Mouse (Mus musculus): ENCODE results near the gene Tmem178.

Tmem178 gene

DNA sequence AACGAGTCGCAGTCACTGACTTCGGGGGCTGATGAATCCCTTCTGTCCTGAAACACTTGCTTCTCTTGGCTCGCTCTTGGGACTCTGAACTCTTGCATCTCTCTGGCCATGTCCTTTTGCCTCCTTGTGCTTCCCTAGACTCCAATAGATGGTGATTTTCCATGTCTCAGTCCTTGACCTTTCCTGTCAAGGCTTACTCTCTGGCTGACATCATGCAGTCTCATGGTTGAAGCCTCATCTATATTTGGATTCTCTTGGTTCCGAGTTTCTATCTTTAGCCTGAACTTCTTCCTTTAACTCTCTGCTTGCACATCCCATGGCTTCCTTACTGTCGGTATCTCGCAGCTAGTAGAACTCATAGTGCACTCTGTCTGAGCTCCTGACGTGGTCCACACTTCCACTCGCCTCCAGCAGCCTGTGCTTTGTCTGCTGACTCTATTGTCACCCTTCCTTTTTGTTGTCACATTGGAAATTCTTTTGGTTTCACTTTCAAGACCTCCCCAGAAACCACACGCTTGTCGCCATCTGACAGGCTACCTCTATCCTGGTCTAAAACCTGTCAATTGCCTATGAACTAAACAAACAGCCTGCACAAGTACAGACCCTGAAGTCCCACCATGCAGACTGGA is 10.9 kb upstream of the Tmem178 start:
- no peak for TF ChIP-seq GATA4 (IDR thresholded peaks at IDR 0.05; ENCODE audit: insufficient replicate concordance, low read length)

DNA sequence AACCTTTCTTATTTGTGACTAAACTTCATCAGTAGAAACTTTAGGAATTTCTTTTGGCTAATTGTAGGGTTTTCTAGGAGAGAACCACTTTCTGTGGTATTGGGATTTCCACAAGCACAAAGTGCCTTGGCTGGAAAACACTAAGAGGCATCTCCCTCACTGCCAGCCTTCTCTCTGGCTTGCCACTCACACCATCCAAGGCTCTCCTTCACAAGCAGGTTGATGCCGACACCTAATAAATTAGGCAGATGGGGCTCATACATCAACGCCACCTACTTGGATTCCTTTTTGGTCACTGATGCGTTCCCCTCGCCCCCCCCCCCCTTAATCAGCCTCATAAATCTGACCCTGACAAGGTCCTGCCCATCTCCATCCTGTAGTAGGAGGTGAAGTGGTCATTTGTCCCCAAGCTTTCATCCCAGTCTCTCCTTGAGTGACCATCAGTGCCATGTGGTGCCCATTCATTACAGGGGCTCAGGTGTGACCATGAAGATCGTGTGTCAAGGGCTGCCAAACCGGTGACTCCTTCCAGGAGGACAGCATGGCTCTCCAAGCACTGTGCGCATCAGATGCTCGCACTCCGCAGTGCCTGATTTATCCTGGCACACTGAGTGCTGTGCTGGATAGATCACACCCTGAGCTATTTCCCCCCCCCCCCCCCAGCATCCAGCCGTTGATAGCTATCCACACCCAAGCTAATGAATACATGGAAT is 8.5 kb upstream of the Tmem178 start:
- no peak for TF ChIP-seq GATA4 (IDR thresholded peaks at IDR 0.05; ENCODE audit: insufficient replicate concordance, low read length)

DNA sequence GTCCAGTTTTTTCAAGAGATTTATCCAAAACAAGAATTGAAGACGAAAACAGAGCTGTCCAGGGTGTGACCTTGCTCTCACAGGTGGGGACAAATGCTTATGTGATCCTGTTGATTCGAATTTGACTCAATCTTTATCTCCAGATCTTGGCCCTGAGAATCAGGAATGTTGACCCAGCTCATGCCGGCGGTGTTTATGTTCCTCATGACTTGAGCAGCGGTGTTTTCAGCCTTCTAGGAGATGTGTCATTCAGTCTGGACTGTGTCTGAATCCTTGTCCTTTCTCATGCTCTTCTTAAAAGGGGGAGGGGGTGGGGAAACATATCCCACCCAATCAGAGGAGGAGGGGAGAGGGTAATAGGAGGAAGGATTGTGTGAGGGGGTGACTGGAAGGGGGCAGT is 7.9 kb upstream of the Tmem178 start:
- TF ChIP-seq GATA4 (IDR thresholded peaks at IDR 0.05; ENCODE audit: insufficient replicate concordance, low read length) = no peak

DNA sequence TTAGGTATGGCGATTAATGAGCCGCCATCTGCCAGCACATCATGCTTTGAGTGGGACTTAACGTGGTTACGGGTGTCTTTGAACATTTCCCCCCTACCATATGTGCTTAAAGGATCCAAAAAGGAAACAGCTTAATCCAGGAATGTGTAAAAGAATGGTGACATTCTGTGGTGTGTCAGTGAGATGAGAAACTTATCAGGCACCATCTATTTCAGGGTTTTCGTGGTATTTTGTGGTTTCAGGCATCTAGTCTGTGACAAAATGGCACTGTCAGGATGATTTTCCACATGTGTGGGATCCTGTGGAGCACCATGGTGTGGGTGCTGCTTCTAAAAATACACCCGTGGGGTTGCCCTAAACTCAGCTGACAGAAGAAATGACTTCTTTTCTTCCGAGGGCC is 4.6 kb upstream of the Tmem178 start:
- TF ChIP-seq GATA4 (IDR thresholded peaks at IDR 0.05; ENCODE audit: insufficient replicate concordance, low read length) = no peak

DNA sequence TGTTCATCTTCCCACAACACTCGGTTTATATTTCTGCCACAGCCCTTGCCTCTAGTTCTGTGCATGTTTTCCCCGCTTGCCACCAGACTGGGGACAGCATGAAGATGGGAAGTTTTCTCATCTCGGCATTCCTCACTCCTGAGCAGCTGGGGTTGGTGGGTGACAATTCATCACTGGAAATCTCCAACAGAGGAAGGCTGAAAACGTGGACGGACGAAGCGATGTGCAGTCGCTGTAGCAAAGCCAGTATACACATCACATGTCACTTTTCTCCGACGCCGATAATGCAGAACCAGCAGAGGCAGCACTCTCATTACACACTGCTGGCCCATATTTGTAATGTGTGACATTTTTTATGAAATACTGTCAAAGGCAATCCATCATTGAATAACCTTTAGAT is 2.6 kb upstream of the Tmem178 start:
- TF ChIP-seq GATA4 (IDR thresholded peaks at IDR 0.05; ENCODE audit: insufficient replicate concordance, low read length) = no peak

DNA sequence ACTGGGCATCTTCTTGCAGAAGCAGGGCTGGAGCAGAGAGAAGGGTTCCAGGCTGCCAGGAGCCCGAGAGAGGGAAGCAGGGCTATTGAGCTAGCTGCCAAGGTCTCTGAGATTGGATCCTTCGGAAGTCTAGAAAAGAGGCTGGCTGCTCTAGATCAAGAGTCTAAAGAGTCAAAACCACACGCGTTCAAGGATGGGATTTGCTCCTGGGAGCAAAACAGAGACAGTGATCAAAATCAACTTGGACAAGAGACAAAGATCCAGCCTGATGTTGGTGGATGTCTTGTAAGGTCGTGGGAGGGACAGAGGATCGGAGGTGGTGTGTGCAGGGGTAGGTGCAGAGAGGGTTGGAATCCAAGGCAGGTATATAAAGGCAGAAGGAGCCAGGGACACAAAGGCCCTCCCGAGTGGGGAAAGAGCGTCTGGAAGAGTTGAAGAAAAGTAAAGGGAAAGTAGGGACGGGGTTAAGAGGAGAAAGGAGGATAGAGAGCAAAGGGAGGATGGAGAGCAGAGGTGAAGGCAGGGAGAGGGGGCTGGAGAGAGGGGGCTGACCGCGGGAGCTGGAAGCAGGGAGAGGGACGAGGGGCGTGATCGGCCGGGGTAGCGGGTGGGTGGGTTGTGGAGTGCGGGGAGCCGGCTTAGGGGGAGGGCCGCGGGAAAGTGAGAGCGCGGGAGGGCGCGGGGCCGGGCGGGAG is 450 bp upstream of the Tmem178 start:
- no peak for TF ChIP-seq GATA4 (IDR thresholded peaks at IDR 0.05; ENCODE audit: insufficient replicate concordance, low read length)

DNA sequence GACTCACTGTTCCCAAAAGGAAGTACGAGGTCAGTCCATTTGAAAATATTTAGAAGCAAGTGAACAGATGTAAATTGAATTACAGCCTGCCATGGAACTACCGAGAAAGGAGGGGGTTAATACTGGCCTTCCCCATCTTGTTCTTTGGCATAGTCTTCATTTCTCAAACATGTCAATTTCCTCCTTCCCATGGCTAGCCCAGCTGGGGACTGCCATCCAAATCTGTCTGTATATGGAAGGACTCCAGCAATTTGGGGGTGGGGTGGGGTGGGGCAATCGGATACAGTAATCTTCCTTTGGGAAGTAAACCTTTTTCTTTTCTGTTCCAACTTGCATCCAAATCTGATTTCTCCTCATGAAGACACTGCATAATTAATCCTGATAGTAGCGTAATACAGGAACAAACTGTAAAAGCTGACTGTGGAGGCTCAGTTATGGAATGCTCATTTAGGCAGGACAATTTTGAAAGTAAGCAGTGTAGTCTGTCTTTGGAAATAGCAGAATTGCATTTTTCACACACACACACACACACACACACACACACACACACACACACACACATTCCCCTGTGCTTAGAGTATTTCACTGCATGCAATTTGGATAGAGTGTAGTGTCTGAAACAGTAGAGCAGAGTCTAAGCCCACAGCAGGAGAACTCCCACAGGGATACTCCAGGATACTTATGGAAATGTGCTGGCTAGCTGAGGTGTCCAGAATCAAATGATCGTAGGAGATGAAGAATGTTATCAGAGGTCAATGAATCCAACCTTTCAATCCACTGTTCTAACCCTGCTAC is 1.9 kb downstream of the Tmem178 start:
- no peak for TF ChIP-seq GATA4 (IDR thresholded peaks at IDR 0.05; ENCODE audit: insufficient replicate concordance, low read length)

DNA sequence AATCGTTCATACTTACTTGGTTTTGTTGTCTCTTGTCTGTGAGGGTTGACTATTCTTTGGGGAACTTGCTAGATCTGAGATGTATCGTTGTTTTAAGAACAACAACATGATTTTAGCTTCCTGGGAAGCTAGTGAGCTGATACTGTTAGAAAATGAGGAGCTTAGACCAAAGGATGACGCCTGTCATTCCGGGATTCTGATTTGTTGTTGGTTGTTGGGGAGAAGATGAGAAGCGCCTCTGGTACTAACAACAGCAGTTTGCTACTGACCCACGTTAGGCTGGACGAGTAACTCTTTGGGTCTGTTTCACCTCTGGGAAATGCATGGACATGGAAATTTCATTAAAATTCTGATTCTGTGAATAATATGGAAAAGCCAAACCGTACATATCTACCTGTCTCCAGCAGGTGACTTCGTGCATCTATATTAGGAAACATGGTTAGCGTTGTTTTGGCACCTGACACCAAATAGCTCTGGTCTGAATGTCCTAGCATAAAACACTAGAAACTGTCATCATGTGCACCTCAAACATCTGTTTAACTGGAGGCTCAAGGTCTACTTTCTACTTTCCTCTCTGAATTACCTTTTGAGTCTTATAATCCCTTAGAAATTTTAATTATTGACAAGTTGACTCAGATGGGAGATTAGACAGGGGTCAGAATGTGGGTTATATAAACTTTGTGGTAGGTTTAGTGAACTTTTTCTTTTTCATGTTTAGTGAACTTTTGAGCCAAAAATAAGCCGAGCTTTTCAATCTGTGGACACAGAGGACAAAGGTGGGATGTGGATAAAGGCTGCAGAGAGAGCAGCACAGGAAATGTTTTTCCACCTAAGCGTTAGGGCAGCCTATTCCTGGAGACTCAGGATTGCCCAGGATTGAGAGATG is 2.9 kb downstream of the Tmem178 start:
- TF ChIP-seq GATA4 (IDR thresholded peaks at IDR 0.05; ENCODE audit: insufficient replicate concordance, low read length) = no peak

DNA sequence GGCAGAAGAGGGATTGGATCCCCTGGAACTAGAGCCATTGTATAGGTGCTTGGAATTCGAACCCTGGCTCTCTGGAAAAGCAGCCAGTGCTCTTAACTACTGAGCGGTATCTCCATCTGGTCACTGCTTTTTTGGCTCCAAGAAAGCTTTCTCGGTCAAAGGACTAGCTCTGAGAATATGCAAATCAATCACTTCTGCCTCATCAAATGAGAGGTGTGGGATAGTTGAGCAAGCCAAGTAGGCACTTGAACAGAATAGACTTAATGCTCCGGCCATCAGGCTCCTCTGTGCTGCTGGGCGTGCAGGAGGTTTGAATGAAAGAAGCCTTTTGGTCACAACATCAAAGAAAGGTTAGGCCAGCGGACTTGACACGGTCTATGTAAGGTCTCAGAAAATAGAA is 5.0 kb downstream of the Tmem178 start:
- no peak for TF ChIP-seq GATA4 (IDR thresholded peaks at IDR 0.05; ENCODE audit: insufficient replicate concordance, low read length)

DNA sequence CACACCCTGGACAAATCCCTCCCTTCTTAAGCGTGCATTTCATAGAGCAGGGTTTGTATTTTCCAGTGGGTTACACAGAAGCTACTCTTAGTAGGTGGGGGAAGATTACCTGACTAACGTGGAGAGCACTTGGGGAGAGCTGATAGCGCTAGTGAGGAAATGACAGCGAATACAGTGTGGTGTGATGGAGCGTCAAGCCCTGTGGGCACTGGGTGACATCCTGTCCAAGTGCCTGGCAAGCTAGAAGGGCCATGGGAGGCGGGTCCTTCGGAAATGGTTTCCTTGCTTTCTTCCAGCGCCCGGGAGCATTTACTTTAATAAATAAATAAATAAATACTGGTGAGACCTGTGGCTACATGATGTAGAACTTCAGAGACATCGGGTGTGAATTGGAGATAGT is 5.5 kb downstream of the Tmem178 start:
- no peak for TF ChIP-seq GATA4 (IDR thresholded peaks at IDR 0.05; ENCODE audit: insufficient replicate concordance, low read length)

DNA sequence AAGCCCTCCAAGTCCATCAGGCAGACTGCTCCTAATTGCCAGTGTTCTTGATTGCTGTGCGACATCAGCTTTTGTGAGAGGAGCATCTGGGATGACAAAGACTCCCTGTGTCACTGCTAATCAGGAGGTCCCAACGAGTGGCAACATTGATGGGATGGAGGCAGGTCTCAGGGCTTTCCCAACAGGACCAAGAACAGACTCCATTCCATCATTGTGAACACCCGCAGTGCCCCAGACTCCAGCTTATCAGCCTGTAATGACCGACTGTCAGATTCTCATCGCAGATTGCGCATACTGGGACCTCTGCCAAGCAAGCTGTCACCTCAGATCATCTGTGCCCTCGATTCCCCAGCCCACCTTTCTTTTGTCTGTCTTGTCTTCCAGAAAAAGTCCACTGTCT is 7.9 kb downstream of the Tmem178 start:
- no peak for TF ChIP-seq GATA4 (IDR thresholded peaks at IDR 0.05; ENCODE audit: insufficient replicate concordance, low read length)

DNA sequence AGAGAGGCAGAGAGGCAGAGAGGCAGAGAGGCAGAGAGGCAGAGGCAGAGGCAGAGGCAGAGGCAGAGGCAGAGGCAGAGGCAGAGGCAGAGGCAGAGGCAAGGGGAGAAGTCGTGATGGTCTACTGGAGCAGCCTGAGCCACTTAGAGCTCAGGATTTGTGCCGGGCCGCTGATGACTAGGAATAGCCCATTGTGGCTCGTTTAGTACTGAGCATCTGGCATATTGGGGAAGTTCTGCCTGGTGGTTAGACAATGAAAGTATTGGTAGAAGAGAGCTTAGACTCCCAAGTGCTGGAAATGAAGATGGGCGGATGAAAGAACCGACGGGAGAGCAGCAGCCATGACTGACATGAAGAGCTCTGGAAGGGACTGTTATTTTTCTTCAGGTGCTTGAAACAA is 11.0 kb downstream of the Tmem178 start:
- no peak for TF ChIP-seq GATA4 (IDR thresholded peaks at IDR 0.05; ENCODE audit: insufficient replicate concordance, low read length)

DNA sequence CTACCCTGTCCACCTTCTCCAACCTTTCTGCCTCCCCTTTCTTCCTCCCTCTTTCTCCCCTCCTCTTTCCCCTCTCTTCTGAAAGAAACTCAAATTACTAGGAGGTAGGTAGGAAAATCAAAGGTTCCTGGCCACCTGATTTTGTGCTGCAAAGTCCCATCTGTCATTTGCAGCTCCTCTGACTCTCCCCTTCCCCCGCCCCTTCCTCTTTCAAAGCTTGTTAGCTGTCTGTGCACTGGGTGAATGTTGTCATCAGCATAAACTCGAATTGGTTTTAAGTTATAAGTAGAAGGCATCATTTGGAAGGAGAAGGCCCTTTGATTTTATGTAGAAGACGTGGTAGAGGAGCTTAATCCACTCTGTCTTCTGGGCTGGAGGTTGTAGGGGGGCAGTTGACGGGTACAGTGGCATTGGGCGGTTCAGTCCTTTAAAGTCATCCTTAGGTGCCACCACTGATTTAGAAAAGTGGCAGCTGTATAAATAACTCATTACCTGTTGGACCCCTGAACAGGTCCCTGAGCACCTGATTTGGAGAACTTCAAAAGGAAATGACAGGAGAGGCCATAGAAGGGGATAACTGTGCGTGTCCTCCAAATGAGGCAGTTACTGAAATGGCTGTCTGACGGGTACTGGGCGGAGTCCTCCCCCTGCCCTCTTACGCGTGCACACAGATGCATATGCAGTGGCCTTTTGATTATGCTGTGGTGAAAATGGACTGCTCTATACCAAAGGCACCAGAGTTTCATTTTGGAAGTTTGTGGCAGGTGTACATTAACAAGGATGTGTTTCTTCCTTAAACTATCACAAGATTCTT is 11.8 kb downstream of the Tmem178 start:
- TF ChIP-seq GATA4 (IDR thresholded peaks at IDR 0.05; ENCODE audit: insufficient replicate concordance, low read length) = no peak

DNA sequence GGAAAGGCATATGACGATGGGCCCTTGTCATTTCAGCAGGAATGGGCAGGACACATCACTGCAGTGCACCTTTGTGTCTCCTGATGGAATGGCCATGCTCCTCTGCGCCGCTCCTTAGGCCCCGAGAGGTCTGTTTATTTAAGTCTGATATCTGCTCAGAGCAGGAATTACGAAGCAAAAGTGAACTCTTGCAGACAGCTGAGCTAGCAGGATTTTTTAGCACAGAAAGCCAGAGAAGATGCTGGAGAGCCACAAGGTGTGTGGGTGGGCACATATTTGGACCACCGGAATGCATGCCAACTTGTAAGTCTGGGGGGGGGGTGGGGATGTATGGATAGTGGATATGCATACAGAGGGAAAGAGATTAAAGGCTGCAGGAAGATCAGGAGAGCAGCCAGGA is 13.9 kb downstream of the Tmem178 start:
- TF ChIP-seq GATA4 (IDR thresholded peaks at IDR 0.05; ENCODE audit: insufficient replicate concordance, low read length) = no peak
